Mouse (Mus musculus): ENCODE results near the gene Pdrg1.

GRCm38 (mm10) chr2:153030422-153030821, 15.2 kb upstream of the Pdrg1 start:
- TF ChIP-seq CTCF (conservative IDR thresholded peaks at IDR 0.05; ENCODE audit: low read length) (no peak), NANOG (IDR thresholded peaks at IDR 0.05; ENCODE audit: borderline replicate concordance, low read length) (no peak), POU5F1 (IDR thresholded peaks at IDR 0.05; ENCODE audit: borderline replicate concordance, low read length) (no peak)

Measured in E14TG2a.4 (cell line).